Mouse (Mus musculus) MEL (cell line): Measurements from ENCODE around the gene Gatad2a. TPM values are rescaled to one million over a fixed set of nuclear protein-coding genes. Genes with fewer than 3 reads are reported as not detected.

Experiments
- DNase-seq: peaks from one replicate; pipeline ENCODE4 v3.0.0; 2011; ENCODE audit warnings: low read depth, low spot score
- H3K27ac ChIP-seq: 2 replicates; pipeline ENCODE4 v1.5.1; 2012; ENCODE audit warnings: low read depth, mild to moderate bottlenecking, control low read depth, low read length, moderate library complexity; ENCODE audit not compliant: control insufficient read depth
- H3K27me3 ChIP-seq, 2 experiments: fragments of 150-350 bp in 1 of 2; sonication (generic) in 1 of 2; 2 replicates each; pipeline ENCODE4 v1.6.1; 2012; ENCODE audit warnings: low read length in 2 of 2, mild to moderate bottlenecking in 2 of 2, improper control_type of control experiment in 1 of 2, moderate library complexity in 1 of 2; ENCODE audit not compliant: insufficient read depth in 2 of 2, control insufficient read depth in 1 of 2
- H3K36me3 ChIP-seq, 2 experiments: 2 replicates each; pipeline ENCODE4 v1.6.1; 2012 to 2014; ENCODE audit warnings: low read length in 2 of 2, improper control_type of control experiment in 1 of 2, inconsistent platforms in 1 of 2, mild to moderate bottlenecking in 1 of 2; ENCODE audit not compliant: insufficient read depth in 2 of 2, control insufficient read depth in 1 of 2
- H3K4me1 ChIP-seq, 2 experiments: fragments of 150-350 bp in 1 of 2; sonication (generic) in 1 of 2; 2 replicates each; pipeline ENCODE4 v1.6.1; 2012; ENCODE audit warnings: low read length in 2 of 2, improper control_type of control experiment in 1 of 2, mild to moderate bottlenecking in 1 of 2; ENCODE audit not compliant: insufficient read depth in 2 of 2, control insufficient read depth in 1 of 2
- H3K4me3 ChIP-seq, 2 experiments: fragments of 150-350 bp in 1 of 2; sonication (generic) in 1 of 2; 2 replicates each; pipeline ENCODE4 v1.5.1; 2012; ENCODE audit warnings: low read depth in 2 of 2, low read length in 2 of 2, mild to moderate bottlenecking in 2 of 2, moderate library complexity in 2 of 2, control low read depth in 1 of 2, improper control_type of control experiment in 1 of 2; ENCODE audit not compliant: control insufficient read depth in 1 of 2, insufficient read depth in 1 of 2
- H3K79me2 ChIP-seq: 2 replicates; pipeline ENCODE4 v1.6.1; 2012; ENCODE audit warnings: mild to moderate bottlenecking, low read length, moderate library complexity; ENCODE audit not compliant: control insufficient read depth, poor library complexity, insufficient read depth
- H3K9ac ChIP-seq: 2 replicates; pipeline ENCODE4 v1.6.1; 2012; ENCODE audit warnings: low read depth, mild to moderate bottlenecking, control low read depth, low read length, moderate library complexity; ENCODE audit not compliant: control insufficient read depth, poor library complexity, severe bottlenecking
- H3K9me3 ChIP-seq: fragments of 150-350 bp; sonication (generic); replicated peaks from 2 replicates; pipeline ENCODE4 v1.6.1; 2012; ENCODE audit warnings: mild to moderate bottlenecking, low read length, improper control_type of control experiment, moderate library complexity; ENCODE audit not compliant: insufficient read depth
- BHLHE40 ChIP-seq: IDR thresholded peaks from 2 replicates; pipeline ENCODE4 v1.6.1; 2012; ENCODE audit warnings: low read depth, mild to moderate bottlenecking, inconsistent platforms, low read length, improper control_type of control experiment, borderline replicate concordance
- CTCF ChIP-seq, 3 experiments: IDR thresholded peaks in 2 of 3; conservative IDR thresholded peaks in 1 of 3; 2 replicates each; pipeline ENCODE4 v1.5.1; 2011 to 2012; ENCODE audit warnings: low read length in 3 of 3, low read depth in 2 of 3, mild to moderate bottlenecking in 2 of 3, improper control_type of control experiment in 1 of 3, inconsistent platforms in 1 of 3, mixed read lengths in 1 of 3, moderate library complexity in 1 of 3; ENCODE audit not compliant: control insufficient read depth in 1 of 3, insufficient read depth in 1 of 3, poor library complexity in 1 of 3, severe bottlenecking in 1 of 3
- EP300 ChIP-seq, 2 experiments: IDR thresholded peaks; 2 replicates each; pipeline ENCODE4 v1.6.1; 2011; ENCODE audit warnings: improper control_type of control experiment in 2 of 2, low read length in 2 of 2, low read depth in 1 of 2, mild to moderate bottlenecking in 1 of 2
- ETS1 ChIP-seq: IDR thresholded peaks from 2 replicates; pipeline ENCODE4 v1.6.1; 2012; ENCODE audit warnings: low read depth, mild to moderate bottlenecking, inconsistent platforms, low read length, improper control_type of control experiment, moderate library complexity
- GABPA ChIP-seq: IDR thresholded peaks from 2 replicates; pipeline ENCODE4 v1.6.1; 2012; ENCODE audit warnings: low read depth, mild to moderate bottlenecking, inconsistent platforms, low read length, improper control_type of control experiment, moderate library complexity
- MAFK ChIP-seq: IDR thresholded peaks from 2 replicates; pipeline ENCODE4 v1.6.1; 2011; ENCODE audit warnings: low read depth, mild to moderate bottlenecking, low read length, improper control_type of control experiment, borderline replicate concordance
- MAZ ChIP-seq: IDR thresholded peaks from 2 replicates; pipeline ENCODE4 v1.6.1; 2012; ENCODE audit warnings: low read depth, mild to moderate bottlenecking, inconsistent platforms, low read length, improper control_type of control experiment
- MEF2A ChIP-seq: IDR thresholded peaks from 2 replicates; pipeline ENCODE4 v1.6.1; 2014; ENCODE audit warnings: low read depth, mild to moderate bottlenecking, inconsistent platforms, low read length, improper control_type of control experiment; ENCODE audit not compliant: poor library complexity, insufficient replicate concordance, severe bottlenecking; ENCODE audit errors: extremely low read depth
- MXI1 ChIP-seq: IDR thresholded peaks from 2 replicates; pipeline ENCODE4 v1.6.1; 2011; ENCODE audit warnings: mild to moderate bottlenecking, low read depth, low read length, improper control_type of control experiment
- NELFE ChIP-seq: IDR thresholded peaks from 2 replicates; pipeline ENCODE4 v1.6.1; 2011; ENCODE audit warnings: low read depth, low read length, improper control_type of control experiment
- POLR2A ChIP-seq, 2 experiments: IDR thresholded peaks; 2 replicates each; pipeline ENCODE4 v1.6.1; 2011 to 2012; ENCODE audit warnings: low read length in 2 of 2, mild to moderate bottlenecking in 2 of 2, control low read depth in 1 of 2, improper control_type of control experiment in 1 of 2, low read depth in 1 of 2, moderate library complexity in 1 of 2; ENCODE audit not compliant: control insufficient read depth in 1 of 2, insufficient read depth in 1 of 2, poor library complexity in 1 of 2
- RCOR1 ChIP-seq: IDR thresholded peaks from 2 replicates; pipeline ENCODE4 v1.6.1; 2012; ENCODE audit warnings: low read depth, mild to moderate bottlenecking, inconsistent platforms, low read length, improper control_type of control experiment
- SIN3A ChIP-seq: IDR thresholded peaks from 2 replicates; pipeline ENCODE4 v1.6.1; 2012; ENCODE audit warnings: low read length, improper control_type of control experiment, inconsistent platforms
- SMC3 ChIP-seq: IDR thresholded peaks from 2 replicates; pipeline ENCODE4 v1.6.1; 2011; ENCODE audit warnings: low read depth, low read length, improper control_type of control experiment
- TAL1 ChIP-seq: IDR thresholded peaks from 2 replicates; pipeline ENCODE4 v1.6.1; 2012; ENCODE audit warnings: mild to moderate bottlenecking, inconsistent platforms, low read length, moderate library complexity, mixed read lengths
- TBP ChIP-seq: IDR thresholded peaks from 2 replicates; pipeline ENCODE4 v1.8.0; 2011; ENCODE audit warnings: low read depth, low read length, improper control_type of control experiment
- USF1 ChIP-seq: IDR thresholded peaks from 2 replicates; pipeline ENCODE4 v1.6.1; 2014; ENCODE audit warnings: low read depth, mild to moderate bottlenecking, inconsistent platforms, low read length, improper control_type of control experiment, moderate library complexity
- USF2 ChIP-seq, 2 experiments: IDR thresholded peaks; 2 replicates each; pipeline ENCODE4 v1.6.1; 2011 to 2012; ENCODE audit warnings: improper control_type of control experiment in 2 of 2, low read length in 2 of 2, borderline replicate concordance in 1 of 2, inconsistent platforms in 1 of 2, low read depth in 1 of 2, mild to moderate bottlenecking in 1 of 2; ENCODE audit not compliant: insufficient read depth in 1 of 2
- ZC3H11A ChIP-seq: IDR thresholded peaks from 2 replicates; pipeline ENCODE4 v1.6.1; 2012; ENCODE audit warnings: low read depth, mild to moderate bottlenecking, inconsistent platforms, low read length, improper control_type of control experiment
- ZKSCAN1 ChIP-seq: IDR thresholded peaks from 2 replicates; pipeline ENCODE4 v1.6.1; 2012; ENCODE audit warnings: low read depth, mild to moderate bottlenecking, inconsistent platforms, low read length, improper control_type of control experiment, moderate library complexity
- ZMIZ1 ChIP-seq: IDR thresholded peaks from 2 replicates; pipeline ENCODE4 v1.6.1; 2012; ENCODE audit warnings: low read depth, mild to moderate bottlenecking, inconsistent platforms, low read length, improper control_type of control experiment, moderate library complexity
- ZNF384 ChIP-seq: IDR thresholded peaks from 2 replicates; pipeline ENCODE4 v1.6.1; 2012; ENCODE audit warnings: low read depth, mild to moderate bottlenecking, inconsistent platforms, low read length, improper control_type of control experiment
- polyA plus RNA-seq, 2 experiments: library from polyadenylated mRNA; stranded (reverse) in 1 of 2; unstranded in 1 of 2; fragments of >175 nt in 1 of 2; fragments of >200 nt in 1 of 2; gene quantifications; 2 replicates each; pipeline versions ENCODE4 v1.2.1 to v1.2.4; 2012; ENCODE audit warnings: low replicate concordance in 2 of 2, low read depth in 1 of 2; ENCODE audit not compliant: insufficient read length in 2 of 2, insufficient read depth in 1 of 2, missing spikeins in 1 of 2
- total RNA-seq: library from RNA; depleted of rRNA; stranded (reverse); fragments of 300-350 nt; gene quantifications from 2 replicates; pipeline ENCODE4 v1.2.3, GENCODE M21; 2012

The Gatad2a gene
- total and polyA plus RNA-seq, 3 experiments = 38.0 to 129 (median 111) TPM

GRCm38 (mm10) chr8:69936050-69936794, 60.0 kb downstream of the Gatad2a start:
- Histone ChIP-seq H3K9ac (no peak overlapping the region), H3K79me2 (peaks cover 23% of the 10 kb centered on the region), H3K36me3 (peaks cover 2 to 11% of the 10 kb centered on the region in 2 experiments), H3K4me3 (no peak overlapping the region), H3K27ac (no peak overlapping the region), H3K27me3 (no peaks in the 10 kb centered on the region), H3K4me1 (peaks cover 0 to 10% of the 10 kb centered on the region in 2 experiments; a peak in 2 of 4 replicates), H3K9me3 (no peaks in the 10 kb centered on the region)
- no peak for DNase-seq
- TF ChIP-seq ETS1 (0 out of 2 replicates have a peak, but pooled peaks have one; percentile 17), TBP (no peak), USF1 (no peak), BHLHE40 (no peak), ZKSCAN1 (no peak), MAFK (peak; percentile 74), CTCF (IDR thresholded peaks at IDR 0.05 in 2 of 3, conservative IDR thresholded peaks at IDR 0.05 in 1 of 3; ENCODE audit: control insufficient read depth in 1 of 3, insufficient read depth in 1 of 3, low read depth in 2 of 3, low read length in 3 of 3, poor library complexity in 1 of 3, severe bottlenecking in 1 of 3) (no peak)

GRCm38 (mm10) chr8:69935431-69935830, 60.8 kb downstream of the Gatad2a start:
- TF ChIP-seq POLR2A (IDR thresholded peaks at IDR 0.05; ENCODE audit: control insufficient read depth in 1 of 2, insufficient read depth in 1 of 2, low read depth in 1 of 2, low read length in 2 of 2, poor library complexity in 1 of 2) (no peak), EP300 (IDR thresholded peaks at IDR 0.05; ENCODE audit: low read depth in 1 of 2, low read length in 2 of 2) (no peak), MXI1 (no peak), SIN3A (no peak), USF1 (no peak)
- Histone ChIP-seq H3K9ac (no peak overlapping the region), H3K36me3 (peaks cover 2 to 4% of the 10 kb centered on the region in 2 experiments; a peak in 3 of 4 replicates), H3K79me2 (peaks cover 23% of the 10 kb centered on the region), H3K4me3 (no peak overlapping the region), H3K27me3 (no peaks in the 10 kb centered on the region), H3K4me1 (peaks cover 0 to 8% of the 10 kb centered on the region in 2 experiments; a peak in 2 of 4 replicates), H3K9me3 (no peaks in the 10 kb centered on the region), H3K27ac (no peak overlapping the region)
- DNase-seq = no peak

- H3K9ac ChIP-seq = no peak overlapping the region
- TF ChIP-seq MXI1 (no peak), USF2 (IDR thresholded peaks at IDR 0.05; ENCODE audit: borderline replicate concordance in 1 of 2, insufficient read depth in 1 of 2, low read depth in 1 of 2, low read length in 2 of 2) (no peak), ZC3H11A (no peak), BHLHE40 (no peak), EP300 (IDR thresholded peaks at IDR 0.05; ENCODE audit: low read depth in 1 of 2, low read length in 2 of 2) (no peak), TAL1 (no peak), TBP (no peak), MEF2A (no peak), NELFE (no peak), CTCF (IDR thresholded peaks at IDR 0.05 in 2 of 3, conservative IDR thresholded peaks at IDR 0.05 in 1 of 3; ENCODE audit: control insufficient read depth in 1 of 3, insufficient read depth in 1 of 3, low read depth in 2 of 3, low read length in 3 of 3, poor library complexity in 1 of 3, severe bottlenecking in 1 of 3) (no peak), SMC3 (no peak), ZNF384 (no peak), MAZ (no peak), RCOR1 (no peak), GABPA (no peak), ZMIZ1 (no peak)
- no peaks in the 10 kb centered on the region for H3K9me3 ChIP-seq
- H3K4me1 ChIP-seq = peaks cover 0 to under 1% of the 10 kb centered on the region in 2 experiments; a peak in 2 of 4 replicates
- H3K4me3 ChIP-seq = no peak overlapping the region
- no peaks in the 10 kb centered on the region for H3K27me3 ChIP-seq
- H3K36me3 ChIP-seq = peaks cover 0 to 2% of the 10 kb centered on the region in 2 experiments; a peak in 2 of 4 replicates
- H3K27ac ChIP-seq = no peak overlapping the region
- peaks cover 15% of the 10 kb centered on the region for H3K79me2 ChIP-seq
- no peak for DNase-seq
Measured at GRCm38 (mm10) chr8:69934582-69934981, 61.6 kb downstream of the Gatad2a start.
